Mouse (Mus musculus) G1E (cell line): ENCODE data around the gene Slc12a6.

ENCODE experiments used
- CTCF ChIP-seq: IDR thresholded peaks from 2 replicates; pipeline ENCODE4 v1.5.1; 2012; ENCODE audit warnings: low read depth, low read length, inconsistent platforms, mixed read lengths
- GATA1 ChIP-seq: IDR thresholded peaks from 2 replicates; pipeline ENCODE4 v1.6.1; 2012; ENCODE audit warnings: borderline replicate concordance, low read length, inconsistent platforms, mixed read lengths
- GATA2 ChIP-seq: IDR thresholded peaks from 2 replicates; pipeline ENCODE4 v1.6.1; 2012; ENCODE audit warnings: low read depth, low read length, inconsistent platforms, borderline replicate concordance
- POLR2AphosphoS5 ChIP-seq: IDR thresholded peaks from 2 replicates; pipeline ENCODE4 v1.6.1; 2012; ENCODE audit warnings: low read depth, low read length, inconsistent platforms; ENCODE audit not compliant: insufficient replicate concordance
- TAL1 ChIP-seq: conservative IDR thresholded peaks from 2 replicates; pipeline ENCODE4 v1.6.1; 2012; ENCODE audit warnings: low read depth, low read length, inconsistent platforms, mixed read lengths

DNA sequence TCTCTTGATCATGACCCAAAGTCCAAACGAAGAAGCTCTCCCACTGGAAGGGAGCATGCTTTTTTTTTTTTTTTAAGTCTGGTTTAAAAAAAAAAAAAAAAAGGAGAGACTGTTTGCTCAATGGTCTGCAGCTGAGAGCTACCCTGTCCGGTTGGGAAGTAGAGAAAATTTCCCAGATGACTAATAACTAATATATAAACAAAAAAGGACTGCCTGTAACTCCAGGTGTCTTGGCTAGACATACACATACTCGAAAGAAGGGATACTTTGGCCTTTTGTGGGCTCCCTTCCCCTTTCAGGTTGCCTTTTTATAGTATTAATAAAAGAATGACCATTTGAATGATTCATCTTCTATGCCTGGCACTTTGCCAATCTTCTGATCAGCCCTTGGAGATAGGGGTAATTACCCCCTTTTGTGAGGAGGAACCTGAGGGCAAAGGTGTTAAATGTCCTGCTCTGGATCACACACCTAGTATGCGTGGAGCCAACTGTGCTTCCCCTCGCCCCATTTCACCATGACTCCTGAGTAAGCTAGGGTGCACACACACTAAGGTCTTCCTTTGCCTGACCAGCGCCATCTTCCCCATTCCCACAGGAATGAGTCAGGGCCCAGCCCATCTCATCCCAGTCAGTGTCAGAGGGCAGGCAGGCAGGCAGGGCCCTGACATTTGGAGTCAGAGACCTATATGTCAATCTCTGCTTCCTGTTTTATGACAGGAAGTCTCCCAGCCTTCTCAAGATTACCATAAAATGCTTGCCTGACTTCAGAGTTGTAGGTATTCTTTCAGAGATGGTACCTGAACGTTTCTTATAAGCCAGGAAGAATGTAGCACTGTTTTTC is 10.7 kb upstream of the Slc12a6 start:
- TF ChIP-seq CTCF (no peak), TAL1 (no peak), GATA1 (no peak), GATA2 (no peak), POLR2AphosphoS5 (no peak)
